Mouse (Mus musculus): Measurements from ENCODE around the gene Abraxas2. TPM values are rescaled to one million over a fixed set of nuclear protein-coding genes. Genes with fewer than 3 reads are reported as not detected.

Abraxas2 gene
- polyA plus RNA-seq, 1 experiment: 8.9 TPM

GRCm38 (mm10) chr7:132882343-132882742 is 23.3 kb downstream of the Abraxas2 start:
- no peaks in the 10 kb centered on the region for H3K79me3 ChIP-seq (ENCODE audit: low read depth)
- no peaks in the 10 kb centered on the region for H3K79me2 ChIP-seq (ENCODE audit: control insufficient read depth, insufficient read depth)
- H3K27me3 ChIP-seq (ENCODE audit: control insufficient read depth, insufficient read depth, insufficient read length): no peaks in the 10 kb centered on the region
- TF ChIP-seq CEBPB (IDR thresholded peaks at IDR 0.05; ENCODE audit: low read depth) (no peak), USF1 (IDR thresholded peaks at IDR 0.05; ENCODE audit: low read depth) (no peak), FOSL1 (IDR thresholded peaks at IDR 0.05; ENCODE audit: insufficient read depth, low read length, poor library complexity, severe bottlenecking) (no peak), MAX (IDR thresholded peaks at IDR 0.05) (no peak), CTCF (IDR thresholded peaks at IDR 0.05; ENCODE audit: control insufficient read depth, insufficient read depth, insufficient read length) (no peak), MYOD1 (IDR thresholded peaks at IDR 0.05; ENCODE audit: control insufficient read depth, insufficient read length, low read depth) (no peak), MYOG (IDR thresholded peaks at IDR 0.05; ENCODE audit: control insufficient read depth, extremely low read depth, insufficient read length) (no peak)
- H3K4me3 ChIP-seq (ENCODE audit: insufficient read depth, poor library complexity, severe bottlenecking): no peak overlapping the region
- peaks cover 32% of the 10 kb centered on the region for H3K36me3 ChIP-seq (ENCODE audit: control insufficient read depth, insufficient read depth)
- no peak overlapping the region for H3ac ChIP-seq (ENCODE audit: control insufficient read depth, insufficient read length, low read depth)

GRCm38 (mm10) chr7:132884031-132884430 is 25.0 kb downstream of the Abraxas2 start:
- Histone ChIP-seq H3K4me3 (ENCODE audit: insufficient read depth, poor library complexity, severe bottlenecking) (no peak overlapping the region), H3K27me3 (ENCODE audit: control insufficient read depth, insufficient read depth, insufficient read length) (no peaks in the 10 kb centered on the region), H3ac (ENCODE audit: control insufficient read depth, insufficient read length, low read depth) (no peak overlapping the region), H3K79me3 (ENCODE audit: low read depth) (no peaks in the 10 kb centered on the region), H3K79me2 (ENCODE audit: control insufficient read depth, insufficient read depth) (no peaks in the 10 kb centered on the region), H3K36me3 (ENCODE audit: control insufficient read depth, insufficient read depth) (peaks cover 30% of the 10 kb centered on the region)
- TF ChIP-seq MYOD1 (IDR thresholded peaks at IDR 0.05; ENCODE audit: control insufficient read depth, insufficient read length, low read depth) (no peak), MAX (IDR thresholded peaks at IDR 0.05) (no peak), MYOG (IDR thresholded peaks at IDR 0.05; ENCODE audit: control insufficient read depth, extremely low read depth, insufficient read length) (no peak), USF1 (IDR thresholded peaks at IDR 0.05; ENCODE audit: low read depth) (no peak), FOSL1 (IDR thresholded peaks at IDR 0.05; ENCODE audit: insufficient read depth, low read length, poor library complexity, severe bottlenecking) (no peak), CEBPB (IDR thresholded peaks at IDR 0.05; ENCODE audit: low read depth) (no peak), CTCF (IDR thresholded peaks at IDR 0.05; ENCODE audit: control insufficient read depth, insufficient read depth, insufficient read length) (no peak)

DNA sequence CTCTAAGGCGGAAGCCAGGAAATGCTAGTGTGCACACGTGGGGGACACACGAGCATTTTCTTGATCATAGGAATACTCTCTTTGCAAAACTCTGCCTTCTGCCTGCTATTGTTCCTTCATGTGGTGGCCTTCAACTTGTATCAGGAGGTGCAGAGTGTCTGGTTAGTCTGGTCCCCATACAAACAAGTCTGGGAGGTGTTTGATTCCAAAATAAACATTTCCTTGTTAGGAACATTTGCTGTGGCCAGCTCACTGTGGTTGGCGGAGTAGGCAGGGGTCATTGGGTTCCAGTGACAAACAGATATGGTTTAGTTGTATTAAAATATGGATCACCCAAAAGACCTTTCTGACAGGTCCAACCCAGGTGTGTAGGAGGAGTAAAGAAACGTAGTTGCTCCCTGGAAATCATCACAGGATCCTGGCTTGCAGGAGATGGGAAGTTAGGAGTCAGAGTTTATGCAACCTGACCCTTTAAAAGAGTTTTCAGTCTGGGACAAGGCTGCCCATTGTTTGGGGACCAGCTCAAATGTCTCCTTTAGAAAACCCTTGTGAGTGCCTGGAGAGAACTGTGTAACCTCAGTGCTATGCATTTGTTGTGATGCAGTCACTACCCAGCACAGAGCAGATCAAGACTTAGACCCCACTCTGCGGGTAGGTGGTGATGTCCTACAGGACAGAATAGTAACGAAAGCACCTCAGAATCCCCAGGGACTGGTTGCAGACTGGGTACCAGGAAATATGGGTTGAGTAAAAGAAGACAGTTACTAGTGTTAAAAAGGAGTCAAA is 28.2 kb downstream of the Abraxas2 start:
- Histone ChIP-seq H3K79me2 (ENCODE audit: control insufficient read depth, insufficient read depth) (no peaks in the 10 kb centered on the region), H3ac (ENCODE audit: control insufficient read depth, insufficient read length, low read depth) (no peak overlapping the region), H3K79me3 (ENCODE audit: low read depth) (no peaks in the 10 kb centered on the region), H3K4me3 (ENCODE audit: insufficient read depth, poor library complexity, severe bottlenecking) (no peak overlapping the region), H3K36me3 (ENCODE audit: control insufficient read depth, insufficient read depth) (peaks cover 19% of the 10 kb centered on the region), H3K27me3 (ENCODE audit: control insufficient read depth, insufficient read depth, insufficient read length) (no peaks in the 10 kb centered on the region)
- no peak for TF ChIP-seq MYOD1 (IDR thresholded peaks at IDR 0.05; ENCODE audit: control insufficient read depth, insufficient read length, low read depth)
- no peak for TF ChIP-seq USF1 (IDR thresholded peaks at IDR 0.05; ENCODE audit: low read depth)

DNA sequence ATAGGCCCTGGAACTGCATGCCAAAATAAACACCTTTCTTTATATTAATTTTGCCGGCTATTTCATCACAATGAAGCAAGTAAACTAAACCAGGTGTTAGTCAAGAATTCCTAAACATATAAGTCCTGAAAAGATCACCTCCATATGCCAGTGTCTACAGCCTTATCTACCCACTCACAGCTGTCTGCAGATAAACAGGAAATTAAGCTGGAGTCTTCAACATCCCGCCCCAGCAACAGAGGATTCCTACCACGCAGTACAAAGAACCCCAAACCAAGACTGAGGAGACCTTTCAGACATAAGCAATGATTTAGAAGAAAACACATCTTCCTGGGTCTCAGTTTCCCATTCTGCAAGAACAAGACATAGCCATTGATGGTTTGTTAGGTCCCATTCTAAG is 29.0 kb downstream of the Abraxas2 start:
- Histone ChIP-seq H3K4me3 (ENCODE audit: insufficient read depth, poor library complexity, severe bottlenecking) (no peak overlapping the region), H3K36me3 (ENCODE audit: control insufficient read depth, insufficient read depth) (peaks cover 15% of the 10 kb centered on the region), H3K79me2 (ENCODE audit: control insufficient read depth, insufficient read depth) (no peaks in the 10 kb centered on the region), H3K27me3 (ENCODE audit: control insufficient read depth, insufficient read depth, insufficient read length) (no peaks in the 10 kb centered on the region), H3K79me3 (ENCODE audit: low read depth) (no peaks in the 10 kb centered on the region), H3ac (ENCODE audit: control insufficient read depth, insufficient read length, low read depth) (no peak overlapping the region)
- TF ChIP-seq MYOD1 (IDR thresholded peaks at IDR 0.05; ENCODE audit: control insufficient read depth, insufficient read length, low read depth) (no peak), MYOG (IDR thresholded peaks at IDR 0.05; ENCODE audit: control insufficient read depth, extremely low read depth, insufficient read length) (no peak), USF1 (IDR thresholded peaks at IDR 0.05; ENCODE audit: low read depth) (no peak), CTCF (IDR thresholded peaks at IDR 0.05; ENCODE audit: control insufficient read depth, insufficient read depth, insufficient read length) (no peak)

GRCm38 (mm10) chr7:132888518-132889249 is 29.7 kb downstream of the Abraxas2 start:
- Histone ChIP-seq H3ac (ENCODE audit: control insufficient read depth, insufficient read length, low read depth) (no peak overlapping the region), H3K79me2 (ENCODE audit: control insufficient read depth, insufficient read depth) (no peaks in the 10 kb centered on the region), H3K4me3 (ENCODE audit: insufficient read depth, poor library complexity, severe bottlenecking) (no peak overlapping the region), H3K79me3 (ENCODE audit: low read depth) (no peaks in the 10 kb centered on the region), H3K36me3 (ENCODE audit: control insufficient read depth, insufficient read depth) (peaks cover 9% of the 10 kb centered on the region), H3K27me3 (ENCODE audit: control insufficient read depth, insufficient read depth, insufficient read length) (no peaks in the 10 kb centered on the region)
- TF ChIP-seq MYOG (IDR thresholded peaks at IDR 0.05; ENCODE audit: control insufficient read depth, extremely low read depth, insufficient read length) (no peak), CEBPB (IDR thresholded peaks at IDR 0.05; ENCODE audit: low read depth) (no peak), MAX (IDR thresholded peaks at IDR 0.05) (no peak), MYOD1 (IDR thresholded peaks at IDR 0.05; ENCODE audit: control insufficient read depth, insufficient read length, low read depth) (no peak), FOSL1 (IDR thresholded peaks at IDR 0.05; ENCODE audit: insufficient read depth, low read length, poor library complexity, severe bottlenecking) (no peak), CTCF (IDR thresholded peaks at IDR 0.05; ENCODE audit: control insufficient read depth, insufficient read depth, insufficient read length) (no peak), USF1 (IDR thresholded peaks at IDR 0.05; ENCODE audit: low read depth) (no peak)
